Mouse (Mus musculus) mammary gland, adult 2 months (tissue): ENCODE measurements around the gene Uhrf2. TPM values are rescaled to one million over a fixed set of nuclear protein-coding genes. Genes with fewer than 3 reads are reported as not detected.

Experiments used
- polyA plus RNA-seq: library from polyadenylated mRNA; depleted of rRNA; stranded (reverse); fragments of >200 nt; gene quantifications from 2 replicates; pipeline ENCODE4 v1.2.3, GENCODE M21; 2012; ENCODE audit warnings: low replicate concordance; rRNA removed

Uhrf2 gene
- 29.1 and 49.3 TPM in 2 replicates for polyA plus RNA-seq

DNA sequence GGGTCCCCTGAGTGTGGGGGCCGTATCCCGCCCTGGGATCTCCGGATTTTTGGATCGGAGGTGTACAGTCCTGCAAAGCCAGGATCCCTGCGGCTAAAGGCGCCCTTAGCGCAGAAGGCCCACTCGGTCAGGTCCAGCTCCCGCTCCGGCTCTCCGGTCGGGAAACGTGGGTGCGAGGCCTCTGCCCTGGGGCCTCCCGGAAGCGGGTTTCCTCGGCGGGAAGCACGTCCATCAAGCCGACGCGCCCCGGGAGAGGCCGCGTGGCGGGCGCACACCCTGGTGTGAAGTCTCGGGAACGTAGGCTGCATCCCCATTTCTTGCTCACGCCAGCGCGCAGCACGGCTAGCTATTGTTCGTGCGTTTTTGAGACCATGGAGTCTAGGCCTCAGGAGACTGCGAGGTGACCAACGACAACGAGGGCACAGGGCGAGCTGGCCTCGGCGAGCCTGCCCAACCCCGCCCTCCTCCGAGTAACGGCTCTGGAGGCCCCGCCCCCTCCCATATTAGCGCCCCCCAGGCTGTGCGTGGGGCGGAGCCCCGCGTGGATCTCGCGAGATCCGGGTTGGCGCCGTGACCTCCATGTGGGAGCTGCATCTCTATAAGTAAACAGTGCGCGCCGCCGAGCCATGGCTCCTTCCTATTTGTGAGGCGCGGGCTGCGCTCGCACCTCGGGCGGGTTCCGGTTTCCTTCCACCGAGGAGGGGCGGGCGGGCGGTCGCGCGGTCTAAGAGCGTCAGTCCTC, at the start of gene Uhrf2:
Uhrf2 (plus strand) TSS at position 620 of the 742 bp plus-strand sequence.

DNA sequence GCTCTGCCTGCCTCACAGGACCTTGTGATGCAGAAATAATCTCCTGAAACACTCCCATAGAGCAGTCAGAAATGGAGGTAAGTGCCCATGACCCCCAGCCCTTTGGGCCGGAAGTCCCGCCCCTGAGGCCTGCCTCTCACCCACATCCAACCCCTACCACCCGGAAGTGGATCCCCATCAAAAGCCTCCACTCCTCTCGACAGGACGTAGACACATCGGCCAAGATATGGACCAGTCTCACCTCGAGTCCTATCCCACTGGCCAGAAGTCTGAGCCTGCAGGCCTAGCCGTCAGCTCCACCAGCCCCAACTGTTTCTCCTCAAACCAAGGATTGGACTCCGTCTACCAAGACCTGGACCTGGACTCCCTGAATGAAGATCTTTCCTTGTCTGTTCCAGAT, 26.7 kb upstream of the Uhrf2 start, which contains the start of gene Trpd52l3:
Trpd52l3 (plus strand) TSS at position 170 of the 400 bp plus-strand sequence.

Other genes starting within 250 kb of the Uhrf2 start
- 3.5 and 11.4 TPM in 2 replicates for gene 9930021J03Rik, start 224.5 kb upstream of the Uhrf2 start, polyA plus RNA-seq
- 1.2 and 4.4 TPM in 2 replicates for gene Ranbp6, start 217.5 kb upstream of the Uhrf2 start, polyA plus RNA-seq
- 7.9 and 24.9 TPM in 2 replicates for gene Il33, start 105.4 kb upstream of the Uhrf2 start, polyA plus RNA-seq
- not detected in 2 replicates for gene Trpd52l3, start 26.7 kb upstream of the Uhrf2 start, polyA plus RNA-seq
- gene Gldc, start 144.9 kb downstream of the Uhrf2 start, polyA plus RNA-seq = 0.99 and 1.1 TPM in 2 replicates
- gene Mbl2, start 202.4 kb downstream of the Uhrf2 start, polyA plus RNA-seq = 0.49 TPM in 1 of 2 replicates, not detected in the other